Mouse (Mus musculus): ENCODE measurements around the gene Heca. TPM values are rescaled to one million over a fixed set of nuclear protein-coding genes. Genes with fewer than 3 reads are reported as not detected.
"Not testable (repeated sequence)": the region's sequence is repeated elsewhere in the genome, so short reads cannot be mapped to it uniquely, and the experiment has no call there.

The Heca gene
- 10 to 100 TPM; 22.5 to 42.2 (median 30.2) TPM for total RNA-seq (2022)

DNA sequence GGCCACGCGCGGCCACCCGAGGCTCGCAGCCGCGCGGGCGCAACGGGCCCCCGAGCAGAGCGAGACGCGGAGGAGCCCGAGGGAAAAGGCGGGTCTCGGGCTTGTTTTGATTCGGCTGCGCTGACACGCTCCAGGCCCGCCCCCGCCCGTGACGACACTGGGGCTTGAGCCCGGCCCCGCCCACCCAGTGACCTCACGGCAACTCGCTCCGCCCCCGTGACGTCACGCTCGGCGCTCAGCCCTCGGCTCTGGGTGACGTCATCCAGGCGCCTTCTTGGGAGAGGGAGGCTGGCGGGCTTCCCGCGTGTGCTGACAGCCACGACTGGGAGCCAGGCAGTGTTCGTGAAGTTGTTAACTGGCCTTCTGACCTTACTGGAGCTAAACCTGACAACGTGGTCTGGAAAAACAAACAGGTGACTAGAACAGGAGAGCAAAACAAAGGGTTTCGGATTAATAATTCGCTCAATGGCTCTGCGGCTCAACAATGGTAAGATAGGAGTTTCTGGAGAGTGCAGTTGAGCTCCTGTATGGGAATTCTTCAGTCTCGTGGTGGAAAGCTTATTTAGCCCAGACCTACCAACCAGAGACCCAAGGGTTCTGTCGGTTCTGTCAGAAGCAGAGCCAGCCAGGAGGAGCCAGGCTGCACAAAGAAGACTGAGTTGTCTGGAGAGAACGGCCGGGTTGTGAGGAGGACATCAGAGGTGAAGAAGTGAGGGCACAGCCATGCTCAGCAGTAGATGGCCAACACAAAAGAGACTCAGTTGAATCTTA is at the start of gene Heca:
Heca (minus strand) TSS at position 108 of the 771 bp plus-strand sequence.
- peak; percentile 78 for DNase-seq

DNA sequence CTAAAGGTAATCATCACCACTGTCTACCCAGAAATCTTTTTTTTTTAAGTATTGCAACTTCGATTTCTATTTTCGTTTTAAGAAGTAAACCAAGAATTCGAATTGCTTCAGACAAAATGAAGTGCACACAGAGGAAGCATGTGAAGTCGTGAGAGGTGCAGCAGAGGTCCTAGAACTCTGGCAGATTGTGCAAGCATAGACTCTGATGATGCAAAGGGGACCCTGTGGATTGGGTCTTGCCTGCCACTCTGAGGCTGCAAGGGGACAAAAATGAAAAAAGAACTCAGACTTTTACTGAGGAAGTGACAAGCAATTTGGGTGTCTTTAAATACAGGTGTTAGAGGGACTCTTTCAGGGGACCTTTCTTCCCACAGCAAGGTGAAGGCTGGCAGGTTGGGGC is 42.7 kb upstream of the Heca start:
- DNase-seq: no peak

DNA sequence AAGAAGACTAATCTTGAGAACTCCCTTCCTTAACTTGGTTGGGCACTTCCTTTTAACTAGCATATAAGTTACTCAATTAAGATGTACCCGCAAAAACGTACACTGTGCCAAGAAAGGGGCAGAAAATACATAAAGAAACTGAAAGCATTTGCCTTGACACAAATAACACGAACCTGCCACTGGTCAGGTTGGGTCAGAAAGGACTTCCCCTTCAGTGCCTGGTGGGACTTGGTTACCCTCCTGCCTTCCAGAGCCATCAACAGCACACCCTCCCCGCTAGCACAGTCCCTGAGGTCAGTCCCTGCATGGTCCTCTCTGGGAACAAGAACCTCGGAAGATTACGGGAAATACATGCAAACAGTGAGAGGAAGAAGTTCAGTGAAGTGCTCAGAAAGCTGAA is 41.3 kb upstream of the Heca start:
- DNase-seq: no peak

DNA sequence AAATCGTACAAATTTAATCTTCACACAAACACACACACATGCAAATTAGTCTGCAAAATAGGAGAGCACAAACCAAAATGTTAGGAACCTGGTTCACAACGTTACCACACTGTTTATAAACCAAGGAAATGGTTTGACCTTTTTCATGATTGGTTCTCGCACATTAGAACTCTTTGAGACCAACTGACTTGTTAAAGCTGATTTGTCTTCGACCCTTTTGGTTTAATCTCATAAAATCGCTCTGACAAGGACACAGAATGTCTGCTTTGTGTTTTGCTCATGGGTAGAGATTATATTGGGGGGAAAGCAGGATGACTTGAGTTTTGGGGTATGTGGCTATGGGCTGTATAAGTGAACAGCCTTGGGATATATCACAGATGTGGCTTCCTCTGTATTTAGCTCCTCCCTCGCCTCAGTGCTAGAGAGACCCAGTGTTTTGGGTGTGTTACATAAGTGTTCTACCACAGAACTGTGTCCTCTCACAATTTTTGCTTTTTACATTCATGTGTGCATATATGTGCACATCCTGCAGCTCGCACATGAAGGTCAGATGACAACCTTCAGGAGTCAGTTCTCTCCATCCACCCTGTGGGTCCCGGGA is 40.1 kb upstream of the Heca start:
- no peak for DNase-seq

DNA sequence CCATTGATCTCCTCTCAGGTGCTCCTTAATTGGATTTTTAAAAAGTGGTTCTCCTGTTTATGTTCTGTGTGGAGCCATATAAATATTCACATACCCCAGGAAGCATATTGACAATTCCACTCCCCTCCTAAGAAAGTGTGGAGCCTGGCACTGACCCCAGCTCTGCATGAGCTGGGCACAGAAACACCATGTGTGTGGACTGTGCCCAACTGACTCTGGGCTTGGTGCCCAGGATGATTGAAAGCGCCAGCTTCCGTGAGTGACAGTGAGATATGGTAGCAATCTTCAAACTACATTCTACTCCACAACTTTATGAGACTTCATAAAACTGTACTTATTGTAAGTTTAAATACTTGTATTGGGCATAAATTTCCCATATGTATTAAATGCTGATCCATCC is 35.4 kb upstream of the Heca start:
- DNase-seq: no peak

DNA sequence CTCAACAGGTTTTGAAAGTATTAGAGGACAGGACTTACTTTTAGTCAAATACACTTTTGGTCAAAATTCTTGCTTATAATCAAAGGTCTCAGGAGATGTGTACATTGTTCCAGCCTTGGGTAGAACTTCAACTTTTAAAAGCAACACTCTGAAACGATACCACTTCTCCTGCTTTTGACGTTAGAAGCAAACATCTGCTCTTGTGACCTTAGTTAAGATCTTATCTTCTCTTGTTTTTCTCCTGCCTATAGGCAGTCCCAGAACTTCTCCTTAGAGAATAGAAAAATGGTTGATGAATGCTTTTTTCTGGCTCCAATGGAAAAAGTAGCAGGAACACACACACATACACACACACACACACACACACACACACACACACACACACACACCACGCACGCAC is 18.2 kb upstream of the Heca start:
- no peak for DNase-seq

DNA sequence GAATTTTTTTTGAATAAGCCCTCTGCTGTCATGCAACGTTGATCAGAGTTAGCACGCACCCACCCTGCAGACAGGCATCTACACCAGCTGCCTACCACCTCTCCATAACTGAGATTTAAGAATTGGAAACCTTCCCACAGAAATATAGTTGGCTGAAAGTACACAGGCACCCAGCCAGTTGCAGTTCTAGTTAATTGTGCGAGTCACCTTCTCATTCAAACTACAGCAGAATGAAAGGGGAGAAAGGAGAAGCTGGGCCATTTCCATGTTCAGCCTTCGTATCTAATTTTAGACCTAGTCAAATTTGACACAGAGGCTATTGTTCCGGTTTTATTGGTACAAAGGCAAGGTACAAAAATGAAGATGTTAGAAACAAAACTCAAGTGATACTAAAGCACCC is 2.9 kb upstream of the Heca start:
- no peak for DNase-seq

DNA sequence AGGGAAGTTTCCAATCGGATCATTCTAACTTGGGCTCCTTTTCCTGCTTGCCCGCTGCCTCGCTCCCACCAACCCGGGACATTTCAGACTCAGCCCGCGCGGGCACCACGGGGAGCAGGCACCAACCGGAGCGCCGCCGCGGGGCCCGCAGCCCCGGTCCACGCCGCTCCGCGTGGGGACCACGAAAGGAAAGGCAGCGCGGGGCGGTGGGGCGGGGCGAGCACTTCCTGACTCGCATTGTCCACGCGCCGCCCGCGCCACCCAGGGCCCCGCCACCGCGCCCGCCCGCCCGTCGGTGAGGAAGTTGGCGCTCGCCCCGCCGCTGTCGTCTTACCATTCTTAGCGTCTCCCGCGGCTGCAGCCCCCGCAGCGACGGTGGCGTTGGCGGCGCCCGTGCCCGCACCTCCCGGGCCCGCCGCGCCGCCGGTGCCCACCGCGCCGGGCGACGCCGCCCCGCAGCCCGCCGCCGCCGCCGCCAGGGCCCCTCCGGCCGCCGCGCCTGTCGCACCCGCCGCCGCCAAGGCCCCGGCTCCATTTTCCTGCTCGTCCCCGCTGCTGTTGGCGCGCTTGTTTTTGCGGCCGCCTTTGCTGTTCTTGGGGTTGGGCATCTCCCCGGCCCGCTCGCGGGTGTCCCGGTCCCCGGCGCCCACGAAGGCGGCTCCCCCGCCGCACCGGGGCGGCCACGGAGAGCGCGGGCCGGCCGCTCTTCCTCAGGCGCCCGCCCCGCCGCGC is 526 bp downstream of the Heca start:
- DNase-seq: peak; percentile 34

DNA sequence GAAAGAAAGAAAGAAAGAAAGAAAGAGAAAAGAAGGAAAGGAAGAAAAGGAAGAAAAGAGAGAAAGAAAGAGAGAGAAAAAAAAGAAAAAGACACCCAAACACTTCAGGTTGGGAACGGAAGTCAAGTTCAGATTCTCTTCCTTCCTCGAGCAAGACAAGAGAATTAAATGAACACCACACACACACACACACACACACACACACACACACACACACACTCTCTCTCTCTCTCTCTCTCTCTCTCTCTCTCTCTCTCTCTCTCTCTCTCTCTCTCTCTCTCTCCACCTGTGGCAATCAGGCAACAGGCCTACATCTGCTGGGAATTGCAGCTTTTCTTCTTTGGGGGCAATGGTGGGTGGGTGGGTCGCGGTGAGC is 1.1 kb downstream of the Heca start:
- DNase-seq: not testable (repeated sequence)

DNA sequence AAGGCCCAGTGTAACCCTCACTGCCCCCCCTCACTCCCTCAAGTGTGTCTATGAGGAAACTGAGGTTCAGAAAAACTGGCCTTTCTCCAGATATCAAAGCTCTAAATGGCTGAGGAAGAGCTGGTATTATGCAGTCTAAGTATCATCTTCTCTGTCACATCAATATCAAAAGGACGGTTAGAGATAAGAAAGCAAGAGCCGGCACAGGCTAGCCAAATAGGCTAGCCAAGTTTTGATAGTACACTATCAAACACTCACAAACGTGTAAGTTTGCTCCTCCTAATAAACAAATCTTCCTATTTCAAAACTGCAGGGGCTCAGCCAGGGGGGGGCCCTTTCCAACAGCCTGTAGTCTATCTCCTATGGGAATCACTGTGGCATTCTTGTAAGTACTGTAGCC is 1.8 kb downstream of the Heca start:
- no peak for DNase-seq

DNA sequence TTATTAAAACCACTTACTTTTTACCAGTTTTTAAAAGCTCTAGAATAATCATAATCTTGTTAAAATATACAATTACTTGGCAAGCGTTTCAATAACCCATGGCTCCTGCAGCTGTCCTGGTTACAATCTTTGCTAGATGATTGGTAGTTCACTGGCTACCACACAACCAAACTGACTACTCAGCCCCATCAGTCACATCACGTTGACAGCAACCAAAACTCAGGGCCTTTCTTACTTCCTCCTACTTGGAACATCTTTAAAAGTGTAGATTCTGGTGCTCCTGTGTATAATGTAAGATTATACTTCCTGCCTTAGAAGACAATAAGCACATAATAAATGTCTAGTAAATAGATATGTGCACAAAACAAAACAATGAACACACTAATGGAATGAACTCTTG is 14.2 kb downstream of the Heca start:
- no peak for DNase-seq

DNA sequence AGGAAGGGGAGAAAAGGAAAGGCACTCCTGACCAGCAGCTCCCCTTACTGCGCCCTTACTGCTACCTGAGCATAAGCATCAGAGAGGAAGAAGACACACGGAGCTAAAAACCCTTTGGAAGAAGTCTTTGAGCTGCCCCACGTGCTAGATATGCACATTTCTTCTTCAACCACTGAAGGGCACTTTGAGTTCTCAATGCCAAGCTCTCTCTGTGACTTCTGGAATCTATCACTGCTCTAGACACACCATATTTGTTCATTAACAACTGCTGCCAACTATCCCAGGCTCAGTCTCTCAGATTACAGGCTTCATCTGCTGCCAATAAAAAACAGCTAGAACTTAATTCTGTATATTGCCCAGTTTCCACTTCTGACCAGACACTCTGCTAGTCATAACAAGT is 15.7 kb downstream of the Heca start:
- no peak for DNase-seq

DNA sequence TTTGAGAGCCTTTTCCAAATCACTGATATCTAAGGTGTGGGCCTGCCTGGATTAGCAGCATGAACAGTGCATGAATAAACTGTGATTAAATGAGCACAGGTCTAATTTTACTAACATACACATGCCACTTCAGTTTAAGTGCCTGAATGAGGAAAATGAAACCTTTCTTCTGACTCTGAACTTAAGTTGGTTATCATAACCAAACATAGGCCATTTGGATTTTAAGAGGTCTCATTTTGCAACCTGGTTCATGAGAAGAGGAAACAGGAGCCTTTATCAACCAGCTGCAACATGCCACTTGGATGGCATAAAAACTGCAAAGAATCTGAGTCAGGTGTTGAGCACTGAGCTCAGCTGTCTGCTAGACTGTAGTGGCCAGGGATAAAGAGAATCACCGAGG is 16.7 kb downstream of the Heca start:
- DNase-seq: no peak

DNA sequence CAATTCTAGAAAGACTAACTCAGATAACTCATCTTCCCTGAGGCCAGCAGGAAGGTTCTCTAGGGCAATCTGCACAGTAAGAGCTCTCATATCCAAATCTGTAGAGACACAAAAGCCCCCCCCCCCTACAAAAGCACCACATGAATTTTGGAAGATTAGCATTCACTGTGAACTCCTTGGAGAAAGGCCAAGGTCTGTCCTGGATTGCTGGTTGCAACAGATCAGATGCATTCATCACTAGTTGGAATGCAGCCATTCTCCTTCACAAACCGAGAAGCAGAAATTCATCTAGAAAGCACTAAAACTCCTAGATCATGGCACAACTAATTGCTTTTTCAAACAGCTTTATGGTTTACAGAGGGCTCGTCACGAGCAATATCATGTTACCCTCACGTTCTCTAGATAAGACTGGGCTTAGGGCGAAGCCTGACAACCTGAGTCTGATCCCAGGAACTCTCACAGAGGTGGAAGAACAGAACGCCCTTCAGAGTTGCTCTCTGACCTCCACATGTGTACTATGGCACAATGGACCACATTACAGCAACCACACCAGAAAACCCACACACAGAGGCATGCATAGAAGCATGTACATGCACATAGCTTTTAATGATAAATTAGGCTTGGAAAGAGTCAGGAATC is 17.3 kb downstream of the Heca start:
- peak; percentile 42 for DNase-seq

DNA sequence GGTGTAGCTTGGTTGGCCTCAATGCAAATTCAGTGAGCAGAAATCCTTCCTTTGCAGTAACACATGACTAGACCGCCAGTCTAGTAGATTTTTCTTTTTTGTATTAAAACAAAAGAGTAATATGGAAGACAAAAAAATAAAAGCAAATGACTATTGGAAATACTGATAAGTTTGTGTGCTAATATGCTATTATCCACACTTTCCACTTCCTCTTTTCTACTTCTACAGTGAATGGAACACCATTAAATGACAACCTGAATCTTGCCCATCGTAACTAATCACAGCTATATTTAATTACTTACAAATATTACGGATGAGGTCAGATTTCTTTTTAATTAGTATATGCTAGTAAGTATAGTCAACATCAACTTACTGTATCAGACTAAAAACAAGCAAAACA is 22.7 kb downstream of the Heca start:
- no peak for DNase-seq

DNA sequence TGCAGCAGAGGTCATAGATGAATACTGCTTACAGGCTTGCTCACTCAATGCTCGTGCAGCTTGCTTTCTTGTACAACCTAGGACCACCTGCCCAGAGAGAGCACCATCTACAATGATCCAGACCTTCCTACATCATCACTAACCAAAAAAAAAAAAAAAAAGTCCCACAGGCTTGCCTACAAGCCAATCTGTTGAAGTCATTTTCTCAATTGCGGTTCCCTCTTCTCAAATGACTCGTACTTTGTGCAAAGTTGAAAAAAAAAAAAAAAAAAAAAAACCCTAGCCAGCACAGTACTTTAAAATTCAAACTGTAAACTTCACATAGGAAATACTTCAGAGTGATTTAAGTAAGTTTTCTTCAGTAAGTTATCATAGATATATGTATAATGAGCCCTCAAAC is 23.7 kb downstream of the Heca start:
- no peak for DNase-seq

DNA sequence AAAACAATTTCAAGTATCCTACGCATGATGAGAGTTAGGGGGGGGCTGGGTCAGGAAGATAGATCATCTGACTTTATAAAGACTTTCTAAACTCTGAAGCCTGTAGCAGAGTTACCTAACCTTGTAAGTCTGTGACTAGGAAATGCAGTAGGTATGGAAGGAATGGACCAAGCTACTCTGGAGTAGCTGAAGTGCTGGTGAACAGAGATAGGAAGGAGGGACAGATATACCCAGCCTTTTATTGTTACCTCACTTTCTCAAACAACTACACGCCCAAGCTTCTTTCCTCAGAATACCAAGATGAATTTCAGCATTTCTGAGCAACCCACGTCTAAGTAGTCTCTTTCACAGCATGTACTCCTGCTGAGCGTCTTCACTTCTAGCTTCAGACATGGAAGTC is 26.5 kb downstream of the Heca start:
- DNase-seq: no peak

DNA sequence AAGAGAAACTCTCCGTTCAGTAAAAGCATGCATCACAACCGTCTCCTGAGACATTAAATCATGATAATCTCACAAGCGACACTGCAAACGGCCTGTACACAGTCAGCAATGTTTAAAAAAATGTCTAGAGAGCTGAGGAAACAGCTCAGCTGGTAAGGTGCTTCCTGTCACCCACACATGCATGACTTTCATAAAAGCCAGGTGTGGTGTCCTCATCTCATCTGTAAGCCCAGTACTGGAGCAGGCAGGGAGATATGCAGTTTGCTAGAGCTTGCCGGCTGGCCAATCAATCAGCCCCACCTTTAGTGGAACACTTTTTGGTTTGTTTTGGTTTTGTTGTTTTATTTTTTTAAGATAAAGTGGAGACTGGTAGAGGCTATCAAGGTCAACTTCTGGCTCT is 27.9 kb downstream of the Heca start:
- DNase-seq: no peak

DNA sequence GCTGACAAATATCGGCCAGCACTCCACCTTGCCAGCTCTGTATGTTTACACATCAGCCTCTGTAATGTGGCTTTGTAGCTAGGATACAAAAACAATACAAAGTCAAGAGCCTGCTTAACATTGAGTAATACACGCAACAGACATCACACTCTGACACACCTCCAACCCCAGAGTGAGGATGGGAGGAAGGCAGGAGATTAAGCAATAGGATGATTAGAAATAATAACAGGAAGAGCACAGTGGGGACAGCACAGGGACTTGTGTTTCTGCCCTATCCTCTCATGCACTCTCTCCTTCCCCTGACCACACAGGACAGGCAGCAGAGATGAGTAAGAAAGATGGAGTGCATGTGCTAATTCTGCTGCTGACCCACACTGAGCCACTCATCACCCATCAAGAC is 28.8 kb downstream of the Heca start:
- no peak for DNase-seq

DNA sequence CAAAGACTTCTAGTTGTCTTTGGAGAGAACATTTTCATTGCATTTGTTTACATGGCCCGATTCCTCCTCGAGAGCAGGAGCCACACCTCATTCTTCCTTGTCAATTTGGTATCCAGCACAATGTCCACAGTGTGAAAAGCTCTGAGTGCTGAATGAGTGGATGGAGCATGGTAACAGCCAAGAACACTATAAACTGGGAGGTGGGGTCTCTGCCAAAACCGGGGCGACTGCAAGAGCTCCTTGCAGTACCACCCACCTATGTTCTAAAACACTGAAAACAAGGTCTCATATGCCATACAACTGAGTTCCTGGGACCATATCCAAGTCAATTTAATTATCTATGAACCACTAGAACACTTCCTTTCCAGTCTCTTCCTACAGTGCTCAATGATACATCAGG is 39.1 kb downstream of the Heca start:
- DNase-seq: no peak

DNA sequence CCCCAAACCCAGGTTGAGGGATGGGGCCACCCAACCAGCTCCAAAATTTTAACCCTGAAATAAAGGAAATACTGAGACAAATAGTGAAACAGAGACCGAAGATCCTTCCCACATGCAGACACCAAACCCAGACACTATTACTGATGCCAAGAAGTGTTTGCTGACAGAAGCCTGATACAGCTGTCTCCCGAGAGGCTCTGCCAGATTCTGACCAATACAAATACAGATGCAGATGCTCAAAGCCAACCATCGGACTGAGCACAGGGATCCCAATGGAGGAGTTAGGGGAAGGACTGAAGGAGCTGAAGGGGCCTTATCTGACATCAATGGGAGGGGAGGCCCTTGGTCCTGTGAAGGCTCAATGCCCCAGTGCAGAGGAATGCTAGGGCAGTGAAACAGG is 41.5 kb downstream of the Heca start:
- DNase-seq: not testable (repeated sequence)

DNA sequence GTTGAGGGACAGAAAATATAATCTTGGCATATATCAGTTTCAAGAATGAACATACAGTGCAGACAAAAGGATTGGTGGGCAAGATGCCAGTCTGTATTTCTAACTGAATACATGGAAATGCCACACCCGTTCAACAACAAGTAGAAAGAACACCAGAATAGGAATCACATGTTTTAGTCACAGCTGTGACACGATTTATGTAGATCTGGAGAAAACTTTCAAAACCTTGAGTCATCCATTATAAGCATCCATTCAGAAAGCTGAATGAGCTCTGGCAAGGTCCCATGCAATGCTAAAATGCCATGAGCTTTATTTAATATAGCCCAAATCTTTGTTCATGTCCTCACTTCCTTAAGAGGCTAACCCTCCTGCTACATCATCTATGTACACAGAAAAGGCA is 44.4 kb downstream of the Heca start:
- DNase-seq: no peak

DNA sequence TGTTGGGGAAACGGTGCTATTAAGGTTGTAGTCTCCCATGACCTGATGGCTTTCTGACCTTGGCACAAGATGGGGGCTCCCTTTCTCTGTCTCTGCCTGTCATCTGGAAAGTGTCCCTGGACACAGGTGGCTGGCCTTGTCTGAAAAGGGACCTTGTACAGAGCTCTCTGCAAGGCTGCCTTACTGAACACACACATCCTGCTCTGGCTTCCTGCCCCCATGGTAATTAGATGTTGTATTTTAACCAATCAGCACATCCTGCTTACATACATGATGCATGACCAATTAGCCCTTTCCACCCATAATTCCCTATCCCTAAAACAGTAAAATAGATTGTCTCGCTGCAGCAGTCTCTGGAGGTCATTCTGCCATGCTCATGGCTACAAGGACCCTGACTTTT is 67.1 kb downstream of the Heca start:
- peak; percentile 39 for DNase-seq

Data from adrenal gland, adult 8-10 months (tissue).